Mouse (Mus musculus): ENCODE data around the gene Fbxo2. TPM values are rescaled to one million over a fixed set of nuclear protein-coding genes. Genes with fewer than 3 reads are reported as not detected.
"Not testable (repeated sequence)": the region's sequence is repeated elsewhere in the genome, so short reads cannot be mapped to it uniquely, and the experiment has no call there.

Fbxo2 gene
- total RNA-seq (2021), result 100 to 1,000 TPM; 118 to 126 TPM
- long read RNA-seq, experiment 1, transcript Fbxo2-201 (6 exons, 1,288 nt), result major isoform, 133 of 161 reads
- long read RNA-seq, experiment 1, partial matches to known transcripts, result 12 of 161 reads
- long read RNA-seq, experiment 1, other reads (novel, unspliced or antisense), result 16 of 161 reads
- long read RNA-seq, experiment 2, transcript Fbxo2-201 (6 exons, 1,288 nt), result major isoform, 114 of 137 reads
- long read RNA-seq, experiment 2, partial matches to known transcripts, result 12 of 137 reads
- long read RNA-seq, experiment 2, other reads (novel, unspliced or antisense), result 11 of 137 reads

- DNase-seq (ENCODE audit: low spot score in 2 of 2), result peak; percentile 55 to 73
Observed at GRCm38 (mm10) chr4:148160436-148161390, at the start of gene Fbxo2, which contains the start of gene Fbxo44. Gene Fbxo2 (plus strand): TSS chr4:148160621. Gene Fbxo44 (minus strand): TSS chr4:148160482.

DNA sequence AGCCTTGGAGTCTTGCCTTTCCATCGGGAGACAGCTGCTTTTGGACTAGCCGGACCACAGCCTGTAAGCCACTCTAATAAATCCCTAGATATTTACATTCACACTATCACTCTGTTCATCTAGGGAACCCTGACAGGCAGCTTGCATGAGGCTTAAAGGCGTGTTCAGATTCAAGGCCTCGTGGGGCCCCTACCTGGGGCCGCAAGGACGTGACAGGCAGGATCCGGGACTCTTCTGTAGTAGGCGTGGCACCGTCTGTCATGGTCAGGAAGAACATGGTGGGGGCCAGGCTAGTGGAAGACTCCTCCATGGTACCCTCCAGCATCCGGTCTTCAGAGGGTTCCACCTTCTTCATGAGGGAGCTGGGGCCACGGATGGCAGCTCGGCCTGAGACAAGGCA lies 47.9 kb upstream of the Fbxo2 start:
- no peak for DNase-seq (ENCODE audit: low spot score in 2 of 2)

DNA sequence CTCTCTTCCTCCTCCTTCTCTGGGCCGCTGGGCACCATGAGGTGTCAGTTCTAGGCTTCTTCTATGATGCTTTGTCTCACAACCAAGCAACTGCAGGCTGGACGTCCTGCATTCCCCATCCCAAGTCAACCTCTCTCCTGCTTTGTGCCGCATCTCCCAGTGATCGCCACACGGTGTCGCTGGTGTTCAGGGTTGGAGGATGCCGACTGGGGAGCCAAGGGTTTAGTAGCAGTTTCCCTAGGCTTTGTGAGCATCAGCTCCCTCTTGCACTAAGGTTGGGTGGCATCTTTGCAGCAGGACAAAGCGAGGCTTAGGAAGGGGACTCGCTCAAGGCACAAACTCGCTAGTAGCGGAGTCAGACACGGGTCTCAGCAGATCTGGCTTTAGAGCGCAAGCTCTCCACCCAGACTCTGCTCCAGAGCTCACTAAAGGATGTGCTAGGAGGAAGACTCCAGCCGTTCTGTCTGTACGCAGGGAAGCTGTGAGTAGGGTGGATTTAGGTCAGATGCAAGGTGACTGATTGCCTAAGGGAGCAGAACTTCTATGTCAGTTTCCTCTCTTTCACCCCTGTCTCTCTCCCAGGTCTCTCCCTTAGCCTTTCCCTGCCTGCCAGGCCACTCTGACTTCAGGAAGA lies 45.5 kb upstream of the Fbxo2 start:
- peak; percentile 85 to 91 for DNase-seq (ENCODE audit: low spot score in 2 of 2)

- no peak for DNase-seq (ENCODE audit: low spot score in 2 of 2)
Observed at GRCm38 (mm10) chr4:148115467-148115866, 45.0 kb upstream of the Fbxo2 start.

DNA sequence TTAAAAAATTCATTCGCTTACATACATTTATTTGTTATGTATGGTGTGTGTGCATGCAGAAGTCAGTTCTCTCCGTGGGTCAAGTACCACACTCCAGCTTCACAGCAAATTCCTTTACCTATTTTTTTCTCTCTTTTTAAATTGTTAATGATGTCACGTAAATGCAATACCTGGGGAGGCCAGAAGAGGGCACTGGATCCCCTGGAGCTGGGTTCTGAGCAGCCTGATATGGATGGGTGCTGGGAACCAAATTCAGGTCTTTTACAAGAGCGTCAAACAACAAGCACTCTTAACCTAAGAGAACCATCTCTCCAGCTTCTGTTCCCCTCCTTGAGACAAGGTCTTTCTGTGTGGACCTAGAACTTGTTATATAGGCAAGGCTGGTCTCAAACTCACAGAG lies 43.8 kb upstream of the Fbxo2 start:
- no peak for DNase-seq (ENCODE audit: low spot score in 2 of 2)

DNA sequence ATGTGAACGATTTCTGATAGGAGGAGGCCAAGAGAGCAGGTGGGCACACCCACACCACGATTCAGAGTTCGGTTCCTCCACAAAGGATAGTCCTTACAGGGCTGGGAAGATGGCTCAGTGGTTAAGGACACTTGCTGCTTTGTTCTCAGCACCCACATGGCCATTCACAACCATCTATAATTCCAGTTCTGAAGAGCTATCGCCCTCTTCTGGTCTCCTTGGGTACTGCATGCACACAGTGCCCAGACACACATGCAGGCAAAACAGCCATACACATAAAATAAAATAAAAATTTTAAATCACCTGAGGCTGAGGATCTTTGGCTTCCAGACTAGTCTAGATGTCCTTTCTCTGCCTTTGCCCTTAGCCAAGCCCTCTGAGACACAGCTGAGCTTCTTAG lies 43.0 kb upstream of the Fbxo2 start:
- DNase-seq (ENCODE audit: low spot score in 2 of 2), result no peak

DNA sequence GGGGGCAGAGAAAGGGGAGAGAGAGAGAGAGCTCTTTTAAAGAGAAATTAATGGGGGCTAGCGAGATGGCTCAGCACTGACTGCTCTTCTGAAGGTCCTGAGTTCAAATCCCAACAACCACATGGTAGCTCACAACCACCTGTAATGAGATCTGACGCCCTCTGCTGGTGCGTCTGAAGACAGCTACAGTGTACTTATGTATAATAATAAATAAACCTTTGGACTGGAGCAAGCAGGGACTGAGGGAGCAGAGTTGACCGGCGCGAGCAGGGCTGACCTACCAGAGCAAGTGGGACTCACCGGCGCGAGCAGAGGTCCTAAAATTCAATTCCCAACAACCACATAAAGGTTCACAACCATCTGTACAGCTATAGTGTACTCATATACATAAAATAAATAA lies 40.8 kb upstream of the Fbxo2 start:
- not testable (repeated sequence) for DNase-seq (ENCODE audit: low spot score in 2 of 2)

GRCm38 (mm10) chr4:148120555-148120954 lies 39.9 kb upstream of the Fbxo2 start:
- DNase-seq (ENCODE audit: low spot score in 2 of 2), result no peak

DNA sequence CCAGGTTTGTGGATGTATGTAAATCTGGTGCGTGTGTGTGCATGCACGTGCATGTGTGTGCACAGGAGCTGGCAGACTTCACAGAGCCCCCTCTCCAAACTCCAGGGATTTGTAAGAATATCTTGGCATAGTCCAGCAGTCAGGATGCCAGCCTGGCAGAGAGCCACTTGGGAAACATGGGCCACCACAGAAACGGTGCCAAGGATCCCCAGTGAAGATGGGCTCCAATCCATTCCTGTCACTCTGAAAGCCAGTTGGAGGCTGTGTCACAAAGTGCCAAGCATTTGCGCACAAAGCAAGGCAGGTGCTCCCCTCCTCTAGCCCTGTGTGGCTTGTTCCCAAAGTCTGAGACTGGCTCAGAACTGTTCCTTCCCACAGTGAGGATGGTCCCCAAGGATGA lies 39.1 kb upstream of the Fbxo2 start:
- no peak for DNase-seq (ENCODE audit: low spot score in 2 of 2)

GRCm38 (mm10) chr4:148121982-148122693 lies 38.3 kb upstream of the Fbxo2 start:
- no peak for DNase-seq (ENCODE audit: low spot score in 2 of 2)

- no peak for DNase-seq (ENCODE audit: low spot score in 2 of 2)
Observed at GRCm38 (mm10) chr4:148122694-148123066, 37.7 kb upstream of the Fbxo2 start.

GRCm38 (mm10) chr4:148128241-148128640 lies 32.2 kb upstream of the Fbxo2 start:
- DNase-seq (ENCODE audit: low spot score in 2 of 2), result no peak

- DNase-seq (ENCODE audit: low spot score in 2 of 2), result no peak
Observed at GRCm38 (mm10) chr4:148128672-148129071, 31.7 kb upstream of the Fbxo2 start.

DNA sequence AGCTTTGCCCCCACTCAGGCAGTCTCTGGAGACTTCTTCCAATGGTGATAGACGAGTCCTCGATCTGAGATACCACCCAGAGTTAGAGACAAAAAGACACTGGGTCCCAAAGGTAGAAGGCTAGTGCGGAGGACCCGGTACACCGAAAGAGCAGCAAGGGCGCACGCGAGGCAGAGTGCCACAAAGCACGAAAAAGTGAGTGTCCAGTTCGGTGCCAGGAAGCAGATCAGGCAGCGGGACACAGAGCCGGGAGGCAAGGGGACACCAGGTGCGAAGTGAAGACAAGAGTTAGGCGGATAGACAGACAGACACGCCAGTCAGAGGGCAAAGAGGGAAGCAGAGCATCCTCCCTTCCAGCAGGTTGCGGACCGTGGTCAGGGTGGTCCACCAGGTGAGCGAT lies 30.3 kb upstream of the Fbxo2 start, which contains the start of gene Mad2l2:
Mad2l2 (plus strand) TSS at position 252 of the 400 bp plus-strand sequence.
- no peak for DNase-seq (ENCODE audit: low spot score in 2 of 2)

GRCm38 (mm10) chr4:148130561-148131413 lies 29.6 kb upstream of the Fbxo2 start, which contains the start of gene Draxin:
Gene Draxin (minus strand): TSS chr4:148130698.
- no peak for DNase-seq (ENCODE audit: low spot score in 2 of 2)

DNA sequence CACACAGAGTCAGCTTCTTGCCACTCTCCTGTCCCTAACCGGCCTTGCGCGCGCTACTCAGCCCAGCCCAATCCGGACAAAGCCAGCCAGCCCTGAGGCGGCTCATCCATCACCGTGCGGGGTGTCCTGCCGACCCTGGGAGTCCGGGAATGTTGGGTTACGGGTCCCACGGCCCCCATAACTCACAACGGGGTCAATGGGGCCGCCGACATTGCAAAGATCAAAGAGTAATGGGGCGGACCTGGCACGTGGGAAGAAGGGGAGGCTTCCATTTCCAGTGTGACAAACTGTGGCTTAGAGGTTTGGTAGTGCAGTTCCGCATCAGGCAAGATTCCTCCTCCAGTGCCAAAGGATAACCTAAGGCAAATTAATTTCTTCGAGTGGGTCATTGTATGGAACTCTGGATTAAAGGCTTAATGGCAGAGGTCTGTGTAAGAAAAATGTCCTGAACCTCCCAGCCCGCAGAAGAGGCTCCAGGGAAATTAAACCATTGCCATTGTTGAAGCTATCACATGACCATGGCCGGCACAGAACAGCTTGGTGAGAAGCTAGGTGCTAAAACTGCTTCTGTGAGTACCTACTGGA lies 28.8 kb upstream of the Fbxo2 start:
- no peak for DNase-seq (ENCODE audit: low spot score in 2 of 2)

- no peak for DNase-seq (ENCODE audit: low spot score in 2 of 2)
Observed at GRCm38 (mm10) chr4:148134988-148135387, 25.4 kb upstream of the Fbxo2 start.

DNA sequence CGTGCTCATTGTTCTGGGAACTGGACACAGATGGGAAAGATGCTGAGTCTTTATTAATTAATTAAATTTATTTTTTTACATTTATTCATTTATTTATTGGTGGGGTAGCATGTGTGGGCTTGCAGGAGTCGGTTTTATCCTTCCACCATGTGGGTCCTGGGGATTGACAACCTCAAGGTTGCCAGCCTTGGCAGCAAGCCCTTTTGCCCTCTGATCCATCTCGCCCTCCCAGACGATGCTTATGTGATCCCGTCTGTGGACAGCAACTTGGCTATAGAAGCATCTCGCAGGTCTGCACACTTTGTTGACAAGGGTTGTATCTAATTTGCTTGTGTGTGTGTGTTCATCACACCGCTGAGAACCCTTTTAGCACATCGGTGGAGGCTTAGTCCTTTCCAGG lies 22.9 kb upstream of the Fbxo2 start:
- DNase-seq (ENCODE audit: low spot score in 2 of 2), result no peak

DNA sequence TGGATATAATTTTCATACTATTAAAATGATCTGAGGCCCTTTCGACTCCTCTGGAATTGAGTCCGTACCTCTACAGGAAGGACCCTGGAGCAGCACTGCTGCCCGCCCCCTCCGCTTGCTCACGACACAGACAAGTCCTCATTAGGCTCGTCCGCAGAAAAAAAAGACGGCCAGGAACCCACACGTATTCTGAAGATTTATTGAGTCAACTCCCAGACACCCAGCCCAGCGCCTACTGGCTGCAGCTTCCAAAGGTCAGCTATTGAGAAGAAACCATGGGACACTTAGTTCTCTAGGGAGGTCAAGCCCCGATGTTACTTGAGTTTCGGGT lies 20.7 kb upstream of the Fbxo2 start:
- no peak for DNase-seq (ENCODE audit: low spot score in 2 of 2)

Data from left cerebral cortex, adult 18-20 months (tissue).